Mouse (Mus musculus) liver, embryonic 14.5 days (tissue): Measurements from ENCODE around the gene Ints3. TPM values are rescaled to one million over a fixed set of nuclear protein-coding genes. Genes with fewer than 3 reads are reported as not detected.

ENCODE experiments used
- ATAC-seq: fragments of 200-750 bp; cut with Nextera tagmentation; 2 replicates; pipeline ENCODE4 v1.8.0; 2017; ENCODE audit warnings: moderate number of reproducible peaks, mild to moderate bottlenecking, moderate library complexity; ENCODE audit not compliant: insufficient read depth
- DNase-seq, 3 experiments: peaks; one replicate each; pipeline ENCODE4 v3.0.0-alpha.2; 2012 to 2013; ENCODE audit warnings: low read depth in 3 of 3, low spot score in 3 of 3
- H3K27ac ChIP-seq: fragments of 300-500 bp; sonication (generic); 2 replicates; pipeline ENCODE4 v1.5.1; 2014; ENCODE audit warnings: moderate library complexity, mild to moderate bottlenecking, control low read depth, inconsistent platforms
- H3K27me3 ChIP-seq: fragments of 300-500 bp; sonication (generic); 2 replicates; pipeline ENCODE4 v1.6.1; 2014; ENCODE audit warnings: mild to moderate bottlenecking, low read length, moderate library complexity; ENCODE audit not compliant: control insufficient read depth, insufficient read depth
- H3K36me3 ChIP-seq: fragments of 300-500 bp; sonication (generic); replicated peaks from 2 replicates; pipeline ENCODE4 v1.6.1; 2014; ENCODE audit warnings: low read depth; ENCODE audit not compliant: control insufficient read depth, insufficient read depth
- H3K4me1 ChIP-seq, 2 experiments: fragments of 200-500 bp in 1 of 2; fragments of 300-500 bp in 1 of 2; sonication (generic) in 1 of 2; replicated peaks; 2 replicates each; pipeline ENCODE4 v1.6.1; 2012 to 2014; ENCODE audit warnings: antibody characterized with exemption in 1 of 2, inconsistent platforms in 1 of 2, low read length in 1 of 2; ENCODE audit not compliant: control insufficient read depth in 2 of 2, insufficient read depth in 2 of 2
- H3K4me2 ChIP-seq: fragments of 300-500 bp; sonication (generic); 2 replicates; pipeline ENCODE4 v1.6.1; 2014; ENCODE audit warnings: low read depth, mild to moderate bottlenecking, control low read depth, moderate library complexity
- H3K4me3 ChIP-seq, 2 experiments: fragments of 200-500 bp in 1 of 2; fragments of 300-500 bp in 1 of 2; sonication (generic) in 1 of 2; 2 replicates each; pipeline ENCODE4 v1.5.1; 2012 to 2014; ENCODE audit warnings: low read depth in 2 of 2, low read length in 2 of 2, mild to moderate bottlenecking in 2 of 2, control low read depth in 1 of 2, inconsistent platforms in 1 of 2, moderate library complexity in 1 of 2; ENCODE audit not compliant: insufficient read depth in 1 of 2
- H3K9ac ChIP-seq: fragments of 300-500 bp; sonication (generic); replicated peaks from 2 replicates; pipeline ENCODE4 v1.6.1; 2014; ENCODE audit warnings: mild to moderate bottlenecking, control low read depth, moderate library complexity
- H3K9me3 ChIP-seq: fragments of 300-500 bp; sonication (generic); 2 replicates; pipeline ENCODE4 v1.6.1; 2016; ENCODE audit warnings: low read length, mixed read lengths; ENCODE audit not compliant: control insufficient read depth
- CTCF ChIP-seq: IDR thresholded peaks from 2 replicates; pipeline ENCODE4 v1.5.1; 2016; ENCODE audit warnings: antibody characterized with exemption, low read depth, control low read depth
- EP300 ChIP-seq: IDR thresholded peaks from 2 replicates; pipeline ENCODE4 v1.6.1; 2016; ENCODE audit warnings: antibody characterized with exemption, low read depth
- WGBS: fragments of 180-500 bp; shearing (Covaris S2); extraction: QIAGEN DNeasy Blood & Tissue Kit; methylation state at CpG from one replicate; pipeline ENCODE4 v1.1.7; 2014; ENCODE audit not compliant: insufficient replicate concordance; 5-methylcytosine and 5-hydroxymethylcytosine counted together
- polyA plus RNA-seq, 2 experiments: library from polyadenylated mRNA; depleted of rRNA in 1 of 2; stranded (reverse) in 1 of 2; unstranded in 1 of 2; fragments of >200 nt; fragmentation: Nextera tagmentation in 1 of 2; extraction: Ambion mirVana in 1 of 2; gene quantifications; 2 replicates each; pipeline versions ENCODE4 v1.2.1 to v1.2.3; 2012 to 2014

Ints3 gene
- polyA plus RNA-seq, 2 experiments: 6.6 to 12.7 TPM

DNA sequence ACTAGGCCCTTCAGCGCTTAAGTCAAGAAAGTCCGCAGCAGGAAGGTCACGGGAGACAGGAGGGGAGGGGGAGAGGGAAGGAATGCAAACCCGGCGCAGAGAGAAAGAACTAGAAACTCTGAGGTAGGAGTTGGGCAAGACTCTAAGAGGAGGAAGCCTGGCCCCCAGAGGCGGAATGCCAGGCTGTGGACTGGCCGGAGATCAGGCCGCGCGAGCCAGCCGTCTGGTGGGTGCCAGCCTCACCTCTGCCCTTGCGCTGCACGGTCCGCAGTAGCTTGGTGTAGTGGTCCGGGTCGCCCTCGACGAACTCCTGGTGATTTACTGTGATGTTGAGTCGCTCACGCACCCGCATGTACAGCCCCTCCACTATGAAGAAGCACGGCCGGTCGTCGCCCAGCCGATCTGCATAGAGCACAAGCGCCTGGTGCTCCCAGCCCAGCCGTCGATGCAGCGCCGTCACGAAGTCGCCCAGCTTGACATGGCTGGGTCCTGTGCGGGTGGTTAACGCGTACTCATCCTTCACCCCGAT, 31.2 kb upstream of the Ints3 start:
- Histone ChIP-seq H3K9ac (no peak overlapping the region), H3K9me3 (no peaks in the 10 kb centered on the region)

DNA sequence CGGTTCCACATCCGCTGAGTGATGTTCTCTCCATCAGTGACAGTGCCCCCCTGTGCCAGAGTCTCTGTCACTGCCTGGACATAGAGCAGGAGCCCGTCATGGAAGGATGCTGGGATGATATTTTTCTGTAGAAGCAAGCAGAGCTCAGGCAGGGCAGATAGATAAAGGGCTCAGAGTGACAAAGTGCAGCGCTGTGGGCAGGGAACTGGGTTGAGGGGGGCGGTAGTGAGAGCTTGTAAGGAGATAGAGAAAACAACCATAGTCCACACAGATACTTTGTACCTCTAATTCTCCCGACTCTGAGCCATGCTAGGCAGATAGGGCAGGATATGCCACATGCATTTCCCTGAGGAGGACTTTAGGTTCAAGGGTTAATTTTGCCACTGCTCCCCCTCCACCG, 29.2 kb upstream of the Ints3 start:
- Histone ChIP-seq H3K9ac (no peak overlapping the region), H3K4me3 (no peak overlapping the region), H3K4me1 (peaks cover 0 to 2% of the 10 kb centered on the region in 2 experiments; a peak in 1 of 4 replicates), H3K27me3 (peaks cover 45% of the 10 kb centered on the region), H3K27ac (no peak overlapping the region), H3K9me3 (no peaks in the 10 kb centered on the region), H3K36me3 (no peaks in the 10 kb centered on the region), H3K4me2 (no peak overlapping the region)
- DNase-seq (no peak), ATAC-seq (no peak)
- TF ChIP-seq CTCF (no peak), EP300 (no peak)
- 22% methylated on average over 7 of the region's 7 CpGs for WGBS

More for the DNA sequence above, 31.2 kb upstream of the Ints3 start:
- Histone ChIP-seq H3K27me3 (peaks cover 45% of the 10 kb centered on the region), H3K36me3 (no peaks in the 10 kb centered on the region), H3K4me1 (peaks cover 0 to 2% of the 10 kb centered on the region in 2 experiments; a peak in 1 of 4 replicates), H3K4me2 (peak overlapping the region; percentile 67), H3K27ac (no peak overlapping the region), H3K4me3 (peak overlapping the region; percentile 10 to 48; a peak in 3 of 4 replicates)
- DNase-seq (no peak), ATAC-seq (no peak)
- 15% methylated on average over 37 of the region's 37 CpGs for WGBS
- no peak for TF ChIP-seq CTCF
- no peak for TF ChIP-seq EP300

DNA sequence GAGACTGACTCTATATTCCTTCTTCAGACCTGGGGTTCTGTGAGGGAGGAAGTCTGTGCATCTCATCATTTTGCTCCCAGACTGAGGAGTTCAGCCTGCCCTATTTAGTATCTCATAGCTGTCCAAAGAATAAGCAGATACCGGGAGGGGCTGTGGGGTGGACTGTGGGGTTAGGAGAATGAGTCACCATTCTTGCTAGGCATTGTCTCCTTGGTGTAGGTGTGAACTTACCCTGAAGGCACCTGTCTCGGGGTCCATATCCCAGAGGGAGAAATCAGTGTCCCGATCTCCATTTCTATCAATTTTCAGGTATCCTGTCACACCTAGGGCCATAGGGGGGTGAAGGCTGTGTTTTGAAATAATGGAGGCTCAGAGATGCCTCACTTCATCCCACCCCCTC, 28.5 kb upstream of the Ints3 start:
- Histone ChIP-seq H3K4me3 (no peak overlapping the region), H3K9me3 (no peaks in the 10 kb centered on the region), H3K4me1 (peaks cover 0 to 2% of the 10 kb centered on the region in 2 experiments; a peak in 1 of 4 replicates), H3K27me3 (peaks cover 45% of the 10 kb centered on the region), H3K27ac (no peak overlapping the region), H3K36me3 (no peaks in the 10 kb centered on the region), H3K9ac (no peak overlapping the region), H3K4me2 (no peak overlapping the region)
- WGBS: 62% methylated on average over 3 of the region's 3 CpGs
- DNase-seq: no peak
- ATAC-seq: no peak
- TF ChIP-seq EP300 (no peak), CTCF (no peak)

DNA sequence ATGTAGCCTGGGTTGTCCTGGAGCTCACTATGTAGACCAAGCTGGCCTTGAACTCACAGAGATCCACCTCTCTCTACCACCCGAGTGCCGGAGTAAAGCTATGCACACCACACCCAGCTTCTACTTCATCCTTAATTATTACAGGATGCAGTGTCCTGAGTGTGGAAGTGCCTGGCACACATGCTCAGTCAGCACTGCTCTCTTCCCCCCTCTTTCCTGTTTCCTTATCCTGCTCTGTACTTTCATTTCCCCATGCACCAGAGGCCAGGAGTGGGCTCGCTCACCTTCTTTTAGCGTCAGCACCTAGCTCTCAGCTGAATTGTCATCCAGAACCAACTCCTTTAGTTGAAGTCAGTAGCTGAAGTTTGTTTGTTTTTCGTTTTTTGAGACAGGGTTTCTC, 26.9 kb upstream of the Ints3 start:
- Histone ChIP-seq H3K9ac (no peak overlapping the region), H3K4me3 (no peak overlapping the region), H3K27ac (no peak overlapping the region), H3K27me3 (peaks cover 29% of the 10 kb centered on the region), H3K36me3 (no peaks in the 10 kb centered on the region), H3K9me3 (no peaks in the 10 kb centered on the region), H3K4me2 (no peak overlapping the region), H3K4me1 (no peaks in the 10 kb centered on the region)
- TF ChIP-seq CTCF (no peak), EP300 (no peak)
- WGBS: 52% methylated on average over 5 of the region's 5 CpGs
- ATAC-seq (no peak), DNase-seq (no peak)

DNA sequence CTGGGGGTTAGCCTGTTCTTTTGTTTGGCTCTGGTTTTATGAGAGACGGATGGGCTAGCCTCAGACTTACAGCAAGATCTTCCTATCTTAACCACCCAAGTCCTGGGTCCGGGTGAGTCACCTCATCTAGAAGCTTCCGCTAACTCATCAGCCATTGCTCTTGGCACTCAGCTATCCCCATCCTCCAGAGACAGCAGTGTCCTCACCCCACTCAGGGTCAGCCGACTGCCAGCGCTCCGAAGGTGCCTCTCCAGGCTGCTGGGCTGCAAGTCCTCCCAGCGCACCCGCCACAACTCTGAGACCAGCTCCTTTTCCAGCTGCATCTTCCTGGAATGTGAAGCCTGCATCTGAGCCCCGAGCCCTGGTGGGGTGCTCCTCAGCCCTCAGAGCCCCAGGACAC, 26.3 kb upstream of the Ints3 start:
- ATAC-seq: no peak
- Histone ChIP-seq H3K27ac (no peak overlapping the region), H3K9ac (no peak overlapping the region), H3K4me2 (no peak overlapping the region), H3K4me1 (no peaks in the 10 kb centered on the region), H3K9me3 (no peaks in the 10 kb centered on the region), H3K27me3 (peaks cover 23% of the 10 kb centered on the region), H3K4me3 (no peak overlapping the region), H3K36me3 (no peaks in the 10 kb centered on the region)
- no peak for DNase-seq
- no peak for TF ChIP-seq CTCF
- no peak for TF ChIP-seq EP300
- WGBS: 73% methylated on average over 9 of the region's 9 CpGs
